Mouse (Mus musculus) thymus, postnatal 0 days (tissue): ENCODE results near the gene Sec23b. TPM values are rescaled to one million over a fixed set of nuclear protein-coding genes. Genes with fewer than 3 reads are reported as not detected.
"Not testable (repeated sequence)": the region's sequence is repeated elsewhere in the genome, so short reads cannot be mapped to it uniquely, and the experiment has no call there.

Experiments
- DNase-seq: peaks from one replicate; pipeline ENCODE4 v3.0.0-alpha.2; 2015; ENCODE audit warnings: low spot score
- polyA plus RNA-seq: library from polyadenylated mRNA; unstranded; fragments of >200 nt; fragmentation: Nextera tagmentation; extraction: Ambion mirVana; gene quantifications from 2 replicates; pipeline ENCODE4 v1.2.1, GENCODE M21; 2015

Sec23b gene
- polyA plus RNA-seq: 84.7 and 96.1 TPM in 2 replicates

DNA sequence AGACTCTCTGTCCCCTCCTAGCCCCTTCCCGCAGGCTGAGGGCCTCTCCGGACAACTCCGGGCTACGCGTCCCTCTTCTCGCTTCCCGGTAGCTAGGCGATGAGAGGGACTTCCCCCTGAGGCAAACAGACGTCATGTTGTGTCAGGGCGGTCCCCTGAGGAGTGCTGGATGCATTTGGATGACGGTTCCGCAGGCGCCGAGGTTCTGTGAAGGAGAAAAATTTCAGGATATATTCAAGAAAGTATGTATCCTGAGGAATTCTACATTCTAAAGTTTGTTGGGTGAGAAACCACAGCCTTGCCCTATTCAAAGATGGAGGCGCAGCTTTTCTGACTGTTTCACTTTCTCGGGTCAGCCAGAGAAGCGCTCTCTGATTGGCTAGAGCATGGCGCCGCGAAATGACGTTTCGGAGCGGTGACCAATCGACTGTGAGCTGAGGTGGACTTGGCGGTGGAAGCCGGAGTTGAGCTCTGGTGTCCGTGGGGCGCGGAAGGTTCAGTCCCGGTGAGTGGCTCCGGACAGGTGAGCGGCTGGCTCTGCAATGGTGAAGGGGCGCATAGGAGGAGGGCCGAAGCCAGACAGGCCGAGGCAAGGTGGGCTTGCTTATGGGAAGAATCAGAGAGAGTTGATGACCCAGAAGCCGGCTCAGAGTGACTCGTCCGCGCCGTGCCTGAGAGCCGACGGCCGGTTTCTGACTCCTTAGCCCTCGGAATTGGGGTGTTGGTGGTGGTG, at the start of gene Sec23b:
Sec23b (plus strand) TSS at position 410 of the 733 bp plus-strand sequence.
- DNase-seq: peak; percentile 96

DNA sequence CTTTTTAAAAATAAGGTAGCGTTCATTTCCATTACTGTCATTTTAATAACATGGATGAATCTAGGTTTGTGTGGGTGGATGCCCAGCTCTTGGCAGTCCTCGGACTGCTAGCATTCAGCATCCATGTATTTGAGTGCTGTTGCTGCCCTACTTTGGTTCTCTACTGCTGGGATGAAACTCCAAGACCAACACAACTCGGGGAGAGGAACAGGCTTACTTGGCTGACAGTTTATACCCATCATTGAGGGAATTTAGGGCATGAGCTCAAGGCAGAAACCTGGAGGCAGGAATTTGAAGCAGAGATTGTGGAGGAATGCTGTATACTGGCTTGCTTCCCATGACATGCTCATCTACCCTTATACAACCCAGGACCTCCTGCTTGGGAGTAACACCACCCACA, 41.4 kb upstream of the Sec23b start:
- no peak for DNase-seq

DNA sequence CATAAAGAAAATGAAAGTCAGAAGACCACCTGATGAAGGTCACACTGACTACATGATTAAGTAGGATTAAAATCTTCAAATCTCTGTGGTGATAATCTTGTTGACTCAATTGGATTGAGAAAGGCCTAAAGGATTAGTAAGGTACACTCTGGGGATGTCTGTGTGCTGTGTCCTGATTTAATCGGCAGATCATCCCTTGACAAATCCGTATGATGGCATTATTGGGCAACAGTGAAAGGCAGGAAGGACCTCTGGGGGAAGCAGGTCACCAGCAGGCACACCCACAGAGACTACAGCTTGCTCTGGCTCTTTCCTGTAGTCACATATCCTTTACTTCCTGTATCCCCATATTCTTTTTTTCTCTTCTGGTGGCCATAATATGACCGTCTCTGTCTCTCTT, 36.3 kb upstream of the Sec23b start:
- DNase-seq: no peak

DNA sequence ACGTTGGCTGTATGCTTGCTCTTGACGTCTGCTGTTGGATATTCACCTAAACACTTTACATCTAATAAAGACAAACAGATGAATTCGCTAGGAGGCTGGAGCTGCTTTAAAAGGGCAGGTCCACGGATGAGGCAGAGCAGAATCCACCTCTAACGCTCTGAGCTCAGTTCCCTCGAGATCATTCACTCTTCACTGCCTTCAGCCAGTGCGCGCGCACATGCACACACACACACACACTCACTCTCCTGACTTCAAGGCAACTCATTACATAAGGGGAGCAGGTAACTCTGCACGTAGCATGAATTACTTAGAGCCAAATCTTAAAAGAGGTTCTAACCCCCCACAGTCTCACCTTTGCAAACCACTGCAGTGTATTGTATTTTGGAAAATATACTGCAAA, 30.2 kb upstream of the Sec23b start:
- DNase-seq: no peak

DNA sequence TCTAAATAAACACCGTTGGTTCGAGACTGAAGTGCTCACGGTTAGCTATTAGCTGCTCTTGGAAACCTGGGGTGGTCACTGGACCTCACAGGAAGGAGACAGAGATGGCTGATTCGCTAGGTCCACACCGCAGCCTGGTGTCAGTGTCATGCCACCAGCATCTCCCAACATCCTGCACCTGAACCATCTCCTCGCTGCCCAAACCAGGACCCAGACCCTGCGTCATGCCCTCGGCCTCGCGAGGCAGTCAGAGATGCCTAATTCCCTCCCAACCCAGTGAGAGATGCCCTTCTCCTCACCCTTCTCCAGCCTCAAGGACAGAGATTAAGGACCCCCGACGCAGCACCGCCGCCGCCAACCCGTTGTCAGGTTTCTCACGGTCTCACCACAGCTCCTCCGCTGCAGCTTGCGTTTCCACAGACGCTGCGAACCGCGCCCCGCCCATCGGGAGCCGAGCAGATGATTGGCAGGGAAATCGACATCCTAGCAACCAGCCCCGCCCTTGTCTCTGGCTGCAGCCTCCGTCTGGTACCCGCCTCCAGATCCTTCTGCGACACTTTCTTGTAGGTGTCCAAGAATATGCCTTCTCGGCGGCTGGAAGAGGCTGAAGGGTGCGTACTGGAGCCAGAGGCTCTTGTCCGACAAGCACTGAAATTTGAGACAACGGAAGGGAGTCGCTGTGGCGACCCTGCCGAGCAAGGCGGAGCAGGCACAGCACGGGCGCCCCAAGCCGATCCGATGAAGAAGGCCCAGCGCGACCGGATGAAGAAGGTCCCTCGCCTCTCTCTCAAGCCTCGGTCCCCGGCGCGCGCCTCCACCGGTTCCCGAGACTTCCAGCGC, 28.8 kb upstream of the Sec23b start, which contains the start of the genes Dzank1 and Polr3f:
Dzank1 (minus strand) TSS at position 434 of the 840 bp plus-strand sequence.
Polr3f (plus strand) TSS at position 738 of the 840 bp plus-strand sequence.
- peak; percentile 97 for DNase-seq

DNA sequence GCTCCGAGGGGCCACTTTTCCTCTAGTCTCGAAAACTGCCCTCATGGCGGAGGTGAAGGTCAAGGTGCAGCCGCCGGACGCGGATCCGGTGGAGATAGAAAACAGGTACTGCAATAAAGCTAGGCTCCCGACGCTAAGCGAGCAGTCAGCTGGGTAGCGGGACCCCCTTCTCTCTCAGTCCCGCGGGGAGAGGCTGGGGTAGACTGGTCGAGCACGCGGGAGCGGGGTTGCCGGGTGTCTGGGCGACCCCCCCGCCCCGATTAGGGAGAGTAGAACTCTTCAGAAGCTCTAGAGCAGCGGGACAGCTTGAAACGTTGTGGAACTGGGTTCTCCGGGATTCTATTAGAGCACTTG, 28.2 kb upstream of the Sec23b start:
- no peak for DNase-seq

DNA sequence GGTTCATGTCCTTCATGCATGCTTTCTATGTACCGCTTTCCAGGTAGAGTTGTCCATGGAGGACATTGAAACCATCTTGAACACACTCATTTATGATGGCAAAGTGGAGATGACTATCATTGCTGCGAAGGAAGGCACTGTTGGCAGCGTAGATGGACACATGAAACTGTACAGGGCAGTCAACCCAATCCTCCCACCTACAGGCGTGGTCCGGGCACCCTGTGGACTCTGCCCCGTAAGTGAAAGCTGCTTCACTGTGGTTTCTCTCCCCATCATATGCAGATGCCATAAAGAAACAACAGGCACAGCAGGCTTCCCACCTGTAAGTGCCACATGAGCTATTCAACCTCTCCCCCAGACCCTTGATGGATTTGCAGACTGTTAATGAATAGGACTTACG, 18.9 kb upstream of the Sec23b start:
- DNase-seq: no peak

DNA sequence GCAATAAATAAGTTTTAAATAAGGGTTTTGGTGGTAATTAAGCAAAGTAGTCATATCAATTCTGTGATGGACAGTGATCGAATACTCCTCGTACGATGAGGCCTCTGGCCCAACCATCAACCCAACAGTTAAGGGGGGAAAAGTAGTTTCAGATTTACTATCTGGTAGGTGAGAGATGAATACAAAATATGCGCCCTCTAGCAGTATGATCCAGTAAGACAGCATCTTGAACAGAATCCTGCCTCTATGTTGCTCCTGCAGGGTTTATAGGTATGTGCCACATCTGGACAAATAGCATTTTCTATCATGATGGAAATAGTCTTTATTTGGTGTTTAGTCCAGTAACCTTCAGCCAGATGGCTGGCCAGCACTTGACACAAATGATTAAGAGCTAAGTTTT, 14.8 kb upstream of the Sec23b start:
- DNase-seq: peak; percentile 22

DNA sequence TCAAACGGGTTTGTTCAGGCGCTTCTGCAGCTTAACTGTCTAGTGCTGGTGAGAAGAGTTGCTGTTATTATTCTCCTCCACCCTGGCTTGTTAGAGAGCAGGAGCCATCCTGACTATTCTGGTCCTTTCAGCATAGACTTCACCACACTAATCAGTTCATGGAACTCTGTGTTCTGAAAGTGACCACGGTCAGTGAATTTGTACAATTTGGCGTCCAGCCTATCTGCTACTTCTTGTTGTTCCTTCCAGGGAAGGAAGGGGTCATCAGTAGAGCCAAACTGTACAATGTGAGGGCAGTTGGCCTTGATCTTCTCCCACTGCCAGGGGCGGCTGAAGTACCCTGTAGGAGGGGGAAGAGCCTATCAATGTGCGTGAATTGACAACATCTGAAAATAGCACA, 12.4 kb upstream of the Sec23b start:
- no peak for DNase-seq

DNA sequence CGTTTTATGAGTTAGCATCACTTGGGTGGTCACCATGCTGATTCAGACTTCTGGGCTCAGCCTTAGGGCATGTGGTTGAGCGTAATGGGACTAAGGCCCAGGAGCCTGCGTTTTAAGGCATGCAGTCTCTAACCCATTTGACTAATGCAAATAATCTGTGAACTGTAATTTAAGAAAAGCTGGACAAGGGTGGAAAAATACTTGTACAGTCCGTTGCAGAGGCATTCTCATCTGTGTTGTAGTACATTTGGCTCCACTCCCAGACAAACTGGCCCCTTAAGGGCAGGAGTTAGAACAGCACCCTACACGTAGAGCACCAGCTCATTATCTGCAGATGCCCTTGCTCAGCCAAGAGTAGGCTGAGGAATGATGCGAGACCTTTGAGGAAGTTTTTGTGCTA, 11.4 kb upstream of the Sec23b start:
- no peak for DNase-seq

DNA sequence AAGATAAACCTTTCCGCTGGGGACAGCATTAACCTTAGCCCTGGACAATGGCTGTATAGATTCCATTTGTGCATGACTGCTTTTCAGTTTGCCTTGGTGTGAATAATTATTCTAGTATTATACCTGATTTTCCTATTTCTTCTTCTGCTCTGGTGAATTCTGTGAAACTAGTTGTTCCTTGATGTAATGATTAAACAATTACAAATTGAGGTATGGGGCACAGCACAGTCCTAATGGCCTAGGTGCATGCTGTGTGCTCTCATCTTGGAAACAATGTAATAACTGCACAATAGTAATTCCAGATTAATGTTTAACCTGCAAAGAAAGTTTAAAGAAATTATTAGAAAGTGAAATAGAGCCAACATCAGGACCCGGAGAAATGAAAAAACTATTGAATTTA, 11.0 kb upstream of the Sec23b start:
- DNase-seq: no peak

DNA sequence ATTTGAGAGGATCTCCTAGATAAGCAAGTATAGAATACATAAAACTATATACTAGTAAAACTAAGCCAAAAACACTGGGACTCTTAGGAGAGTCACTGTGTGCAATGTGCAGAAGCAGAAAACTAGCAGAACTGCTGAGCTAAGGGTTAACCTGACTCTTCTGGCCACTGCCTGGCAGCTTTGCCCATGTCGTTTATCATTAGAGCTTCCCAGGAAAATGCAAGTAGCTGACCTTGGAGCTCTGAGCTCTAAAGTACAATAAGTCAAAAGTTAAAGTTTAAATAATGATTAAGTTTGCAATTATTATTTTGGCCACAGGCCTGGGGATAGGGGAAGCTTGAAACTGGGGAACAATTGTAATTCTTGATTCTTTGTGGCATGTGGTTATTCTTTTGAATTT, 10.5 kb upstream of the Sec23b start:
- DNase-seq: no peak

DNA sequence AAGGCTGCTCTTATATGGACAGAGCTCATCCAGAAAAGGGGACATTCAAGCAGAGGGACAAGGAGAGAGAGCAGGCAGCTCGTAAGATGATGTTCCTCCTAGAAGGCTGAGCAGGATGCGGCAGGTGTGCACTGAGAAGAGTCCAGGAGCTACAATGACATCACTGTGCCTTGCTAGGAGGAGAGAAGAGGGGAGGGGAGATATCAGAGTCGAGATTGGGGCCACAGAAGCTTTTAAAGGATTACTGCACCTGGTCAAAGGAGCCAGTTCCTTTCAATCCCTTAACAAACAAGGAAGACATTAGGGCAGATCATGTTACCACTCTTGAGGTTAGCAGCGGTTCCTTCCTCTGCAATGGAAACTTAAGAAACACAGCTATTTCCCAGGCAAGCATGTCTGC, 8.5 kb upstream of the Sec23b start:
- DNase-seq: no peak

DNA sequence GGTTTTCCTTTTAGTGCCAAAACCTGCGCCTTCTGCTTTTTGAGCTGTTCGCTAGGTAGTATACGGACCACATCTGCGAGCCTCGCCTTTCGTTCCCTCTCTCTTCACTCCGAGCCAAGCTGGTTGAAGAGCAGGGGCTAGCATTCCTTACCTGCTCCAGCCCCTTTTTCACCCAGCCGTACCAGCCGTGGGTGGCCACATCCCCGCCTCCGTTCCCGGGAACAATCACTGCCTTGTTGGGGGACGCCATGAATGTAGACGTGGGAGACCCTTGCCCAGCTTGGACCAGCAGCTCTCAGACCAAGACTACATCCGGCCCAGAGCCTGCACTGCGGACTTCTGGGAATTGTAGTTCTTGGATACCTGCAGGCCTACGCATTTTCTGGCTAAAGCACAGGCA, 5.5 kb upstream of the Sec23b start, which contains the start of gene Rbbp9:
Rbbp9 (minus strand) TSS at position 341 of the 400 bp plus-strand sequence.
- peak; percentile 62 for DNase-seq

DNA sequence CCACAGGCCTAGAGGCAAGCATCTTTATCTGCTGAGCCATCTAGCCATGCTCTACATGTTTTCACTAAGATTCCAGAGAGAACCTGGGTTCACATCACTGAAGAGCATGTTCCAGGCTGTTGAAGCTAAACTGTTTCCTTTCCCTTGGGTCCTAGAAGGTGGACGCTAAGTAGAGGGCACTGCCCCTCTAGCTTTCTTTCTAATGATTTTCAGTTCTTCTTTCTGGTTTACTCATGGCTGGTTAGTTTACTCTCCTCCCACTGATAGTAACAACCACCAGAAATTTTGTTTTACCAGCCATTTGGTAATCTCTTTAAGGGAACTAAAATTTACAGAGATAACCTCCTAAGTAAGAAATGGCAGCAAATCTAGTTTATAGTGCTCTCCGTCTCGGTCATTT, 2.1 kb upstream of the Sec23b start:
- DNase-seq: no peak

DNA sequence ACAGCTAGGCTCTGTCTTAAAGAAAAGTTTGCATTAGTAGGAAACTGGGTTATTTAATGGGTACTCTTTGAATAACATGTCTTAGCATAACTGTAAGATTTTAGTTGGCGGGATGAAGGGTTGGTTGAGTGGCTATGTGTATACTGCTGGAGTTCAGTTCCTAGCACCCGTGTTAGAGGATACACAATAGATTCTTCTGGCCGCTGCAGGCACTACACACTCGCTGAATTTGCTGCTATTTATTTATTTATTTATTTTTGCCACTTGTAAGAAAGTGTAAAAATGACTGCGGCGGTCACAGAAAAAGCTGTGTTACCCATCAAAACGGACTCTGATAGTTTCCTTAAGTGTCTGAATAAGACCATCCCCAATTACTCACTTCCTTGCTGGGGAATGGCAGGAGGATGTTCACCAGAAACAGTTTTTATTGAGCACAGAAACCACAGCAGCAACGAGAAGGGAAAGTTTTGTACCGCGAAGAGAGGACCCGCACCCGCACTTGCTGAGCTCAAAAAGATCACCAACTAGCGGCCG, 676 bp upstream of the Sec23b start:
- DNase-seq: no peak

DNA sequence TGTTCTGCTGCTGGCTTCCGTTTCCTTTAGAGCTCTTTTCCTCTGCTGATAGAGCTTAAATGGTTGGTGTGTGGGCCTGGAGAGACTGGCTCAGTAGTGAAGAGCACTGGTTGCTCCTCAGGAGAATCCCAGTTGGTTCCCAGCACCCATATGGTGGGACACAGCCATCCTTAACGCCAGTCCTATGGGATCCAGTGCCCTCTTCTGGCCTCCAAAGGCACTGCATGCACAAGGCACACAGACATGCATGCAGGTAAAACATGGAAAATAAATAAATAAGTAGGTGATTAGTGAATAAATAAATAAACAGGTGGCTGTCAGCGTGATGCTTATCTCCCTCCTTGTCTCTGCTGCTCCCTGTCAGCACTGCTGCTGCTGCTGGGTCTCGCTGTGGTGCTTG, 32.7 kb downstream of the Sec23b start:
- DNase-seq: no peak

DNA sequence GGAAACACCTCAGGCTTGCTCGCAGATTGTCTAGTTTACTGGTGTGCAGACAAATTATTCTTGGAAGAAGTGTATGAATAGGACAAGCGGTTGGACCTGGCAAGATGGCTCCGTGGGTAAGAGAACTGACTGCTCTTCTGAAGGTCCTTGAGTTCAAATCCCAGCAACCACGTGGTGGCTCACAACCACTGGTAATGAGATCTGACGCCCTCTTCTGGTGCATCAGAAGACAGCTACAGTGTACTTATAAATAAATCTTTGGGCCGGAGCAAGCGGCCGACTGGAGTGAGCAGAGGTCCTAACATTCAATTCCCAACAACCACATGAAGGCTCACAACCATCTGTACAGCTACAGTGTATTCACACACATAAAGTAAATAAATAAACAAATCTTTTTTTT, 37.0 kb downstream of the Sec23b start:
- not testable (repeated sequence) for DNase-seq

DNA sequence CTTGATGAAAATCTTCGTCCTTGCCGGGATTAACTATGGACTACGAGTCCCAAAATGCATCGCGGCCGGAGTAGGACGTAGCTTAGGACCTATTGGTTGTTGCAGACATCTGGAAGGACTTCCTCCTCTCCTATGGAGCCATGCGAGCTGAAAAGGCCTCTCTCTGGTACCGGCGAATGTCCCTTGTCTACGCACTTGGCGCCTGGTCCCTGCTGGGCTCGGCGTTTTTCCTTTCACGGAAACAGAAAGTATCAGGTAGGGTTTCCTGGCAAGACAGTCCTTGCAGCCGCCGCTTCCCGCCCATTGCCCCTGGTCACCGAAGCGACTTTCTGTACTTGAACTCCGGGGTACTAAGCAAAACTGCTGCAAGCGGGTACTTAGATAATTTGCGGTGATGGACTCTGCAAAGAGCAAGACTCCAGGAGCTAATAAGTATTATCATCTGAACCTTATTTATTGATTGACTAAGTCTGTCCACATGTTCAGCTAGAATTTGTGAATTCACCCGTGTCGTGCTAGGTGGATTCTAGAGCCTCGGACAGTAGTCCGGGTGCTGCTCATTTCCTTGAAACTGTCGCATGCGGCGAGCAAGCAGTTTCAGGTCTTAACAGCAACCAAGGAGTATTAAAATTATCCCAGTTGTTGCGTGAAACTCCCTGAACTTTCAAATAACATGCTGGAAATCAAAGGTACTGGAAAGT, 38.1 kb downstream of the Sec23b start, which contains the start of gene Smim26:
Smim26 (plus strand) TSS at position 104 of the 701 bp plus-strand sequence.
- DNase-seq: peak; percentile 80

DNA sequence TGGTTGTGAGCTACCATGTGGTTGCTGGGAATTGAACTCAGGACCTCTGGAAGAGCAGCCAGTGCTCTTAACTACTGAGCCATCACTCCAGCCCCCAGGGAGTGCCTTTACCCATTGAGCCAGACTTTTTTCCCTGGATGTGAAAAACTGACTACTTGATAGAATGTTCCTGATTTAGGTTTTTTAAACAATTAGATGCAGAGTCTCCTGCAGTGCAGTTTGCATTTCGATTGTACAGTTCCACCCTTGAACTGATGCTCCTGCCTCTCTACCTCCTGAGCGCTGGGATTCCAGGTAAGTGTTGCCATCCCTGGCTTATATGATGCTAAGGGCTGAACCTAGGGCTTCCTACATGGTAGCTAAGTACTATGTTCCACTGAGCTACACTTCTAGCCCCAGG, 42.0 kb downstream of the Sec23b start:
- no peak for DNase-seq
